Mouse (Mus musculus): Measurements from ENCODE around the gene B3galt2.
A peak's percentile ranks its signal among the peaks of the same experiment; 100 is the strongest.

Gene B3galt2

GRCm38 (mm10) chr1:143681108-143681507 lies 40.6 kb downstream of the B3galt2 start:
- TF ChIP-seq NANOG (IDR thresholded peaks at IDR 0.05; ENCODE audit: borderline replicate concordance, low read length) (no peak), CTCF (conservative IDR thresholded peaks at IDR 0.05; ENCODE audit: low read length) (no peak), POU5F1 (IDR thresholded peaks at IDR 0.05; ENCODE audit: borderline replicate concordance, low read length) (no peak)
- no peak overlapping the region for H3K4me3 ChIP-seq (replicated peaks; ENCODE audit: low read length)
- peaks cover 70% of the 10 kb centered on the region for H3K36me3 ChIP-seq (ENCODE audit: insufficient read depth, low read length)
- H3K4me1 ChIP-seq (replicated peaks; ENCODE audit: low read depth, low read length), result 0 out of 2 replicates have a peak, but pooled peaks cover 3% of the 10 kb centered on the region
- no peaks in the 10 kb centered on the region for H3K27me3 ChIP-seq (ENCODE audit: insufficient read depth, low read length)
- no peaks in the 10 kb centered on the region for H3K9me3 ChIP-seq (ENCODE audit: low read length)

DNA sequence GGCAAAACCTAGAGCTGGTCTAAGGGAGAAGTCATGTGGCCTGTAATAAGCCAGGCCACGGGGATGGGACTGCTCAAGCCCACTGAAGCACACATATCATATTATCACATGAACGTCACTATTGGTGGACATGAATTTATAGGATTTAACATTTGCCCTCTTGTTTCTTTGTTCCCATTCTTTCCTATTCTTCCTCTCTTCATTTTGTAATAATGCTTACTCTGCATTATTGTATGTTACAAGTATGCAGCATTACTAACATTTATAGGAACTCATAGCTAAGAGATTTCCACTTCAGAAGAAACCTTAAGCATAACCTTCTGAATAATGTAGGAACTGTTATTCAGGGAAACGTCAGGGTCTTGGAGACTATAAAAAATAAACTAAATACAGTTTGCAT lies 44.4 kb downstream of the B3galt2 start:
- Histone ChIP-seq H3K27me3 (ENCODE audit: insufficient read depth, low read length) (no peaks in the 10 kb centered on the region), H3K36me3 (ENCODE audit: insufficient read depth, low read length) (peaks cover 74% of the 10 kb centered on the region), H3K9me3 (ENCODE audit: low read length) (no peaks in the 10 kb centered on the region), H3K4me3 (replicated peaks; ENCODE audit: low read length) (no peak overlapping the region), H3K4me1 (replicated peaks; ENCODE audit: low read depth, low read length) (no peaks in the 10 kb centered on the region)
- TF ChIP-seq POU5F1 (IDR thresholded peaks at IDR 0.05; ENCODE audit: borderline replicate concordance, low read length) (no peak), NANOG (IDR thresholded peaks at IDR 0.05; ENCODE audit: borderline replicate concordance, low read length) (no peak), CTCF (conservative IDR thresholded peaks at IDR 0.05; ENCODE audit: low read length) (no peak)

DNA sequence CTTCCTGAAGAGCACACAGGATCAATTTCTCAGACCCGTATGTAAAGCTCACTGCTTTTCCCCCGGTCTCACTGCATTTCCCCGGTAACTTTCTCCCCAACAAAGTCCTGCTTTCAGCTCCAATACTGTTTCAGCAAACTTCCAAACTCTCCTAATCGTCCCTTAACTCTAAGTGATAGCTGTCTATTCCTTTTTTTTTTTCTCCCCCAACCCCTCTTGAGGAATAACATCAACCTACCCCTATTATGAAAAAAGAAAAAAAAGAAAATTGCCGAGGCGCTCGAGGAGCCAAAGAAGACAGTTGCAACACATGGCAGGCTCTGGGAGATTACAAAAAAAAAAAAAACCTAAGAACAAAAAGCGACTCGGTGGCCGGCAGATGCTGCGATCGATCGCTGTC lies 61.3 kb downstream of the B3galt2 start:
- Histone ChIP-seq H3K9me3 (ENCODE audit: low read length) (no peaks in the 10 kb centered on the region), H3K36me3 (ENCODE audit: insufficient read depth, low read length) (peaks cover 26% of the 10 kb centered on the region), H3K27me3 (ENCODE audit: insufficient read depth, low read length) (peaks cover 4% of the 10 kb centered on the region; the same call in 1 of the 2 replicates), H3K4me1 (replicated peaks; ENCODE audit: low read depth, low read length) (peaks cover 28% of the 10 kb centered on the region), H3K4me3 (replicated peaks; ENCODE audit: low read length) (peak overlapping the region; percentile 99)
- TF ChIP-seq CTCF (conservative IDR thresholded peaks at IDR 0.05; ENCODE audit: low read length) (no peak), NANOG (IDR thresholded peaks at IDR 0.05; ENCODE audit: borderline replicate concordance, low read length) (no peak), POU5F1 (IDR thresholded peaks at IDR 0.05; ENCODE audit: borderline replicate concordance, low read length) (no peak)

- peaks cover 24% of the 10 kb centered on the region for H3K4me1 ChIP-seq (replicated peaks; ENCODE audit: low read depth, low read length)
- H3K9me3 ChIP-seq (ENCODE audit: low read length), result no peaks in the 10 kb centered on the region
- H3K4me3 ChIP-seq (replicated peaks; ENCODE audit: low read length), result peak overlapping the region; percentile 99
- TF ChIP-seq CTCF (conservative IDR thresholded peaks at IDR 0.05; ENCODE audit: low read length) (no peak), POU5F1 (IDR thresholded peaks at IDR 0.05; ENCODE audit: borderline replicate concordance, low read length) (no peak), NANOG (IDR thresholded peaks at IDR 0.05; ENCODE audit: borderline replicate concordance, low read length) (no peak)
- H3K27me3 ChIP-seq (ENCODE audit: insufficient read depth, low read length), result peaks cover 4% of the 10 kb centered on the region; the same call in 1 of the 2 replicates
- H3K36me3 ChIP-seq (ENCODE audit: insufficient read depth, low read length), result peaks cover 21% of the 10 kb centered on the region
Observed at GRCm38 (mm10) chr1:143702141-143702740, 61.8 kb downstream of the B3galt2 start.

- TF ChIP-seq CTCF (conservative IDR thresholded peaks at IDR 0.05; ENCODE audit: low read length) (no peak), NANOG (IDR thresholded peaks at IDR 0.05; ENCODE audit: borderline replicate concordance, low read length) (no peak), POU5F1 (IDR thresholded peaks at IDR 0.05; ENCODE audit: borderline replicate concordance, low read length) (no peak)
- Histone ChIP-seq H3K27me3 (ENCODE audit: insufficient read depth, low read length) (peaks cover 4% of the 10 kb centered on the region; the same call in 1 of the 2 replicates), H3K4me3 (replicated peaks; ENCODE audit: low read length) (peak within 1 kb of the TSS; percentile 99), H3K36me3 (ENCODE audit: insufficient read depth, low read length) (peaks cover 18% of the 10 kb centered on the region), H3K9me3 (ENCODE audit: low read length) (no peaks in the 10 kb centered on the region), H3K4me1 (replicated peaks; ENCODE audit: low read depth, low read length) (peaks cover 24% of the 10 kb centered on the region)
Observed at GRCm38 (mm10) chr1:143702741-143703262, 62.3 kb downstream of the B3galt2 start, which contains the start of gene Cdc73. Gene Cdc73, minus strand, starts transcription at chr1:143702893.

Data from E14TG2a.4 (cell line).